Mouse (Mus musculus) kidney, adult 2 months (tissue): ENCODE measurements around the gene Kif9. TPM values are rescaled to one million over a fixed set of nuclear protein-coding genes. Genes with fewer than 3 reads are reported as not detected.

Experiments
- DNase-seq: peaks from one replicate; pipeline ENCODE4 v3.0.0; 2021
- H3K27ac ChIP-seq: fragments of 200-500 bp; 2 replicates; pipeline ENCODE4 v1.5.1; 2012; ENCODE audit warnings: low read depth, low read length, control low read depth, inconsistent platforms; ENCODE audit not compliant: insufficient read depth
- H3K27me3 ChIP-seq: fragments of 200-500 bp; replicated peaks from 2 replicates; pipeline ENCODE4 v1.6.1; 2012; ENCODE audit warnings: mild to moderate bottlenecking, moderate library complexity, low read length, inconsistent platforms; ENCODE audit not compliant: control insufficient read depth, insufficient read depth
- H3K36me3 ChIP-seq: fragments of 200-500 bp; 2 replicates; pipeline ENCODE4 v1.6.1; 2012; ENCODE audit warnings: mild to moderate bottlenecking, moderate library complexity, low read length, inconsistent platforms; ENCODE audit not compliant: control insufficient read depth, insufficient read depth
- H3K4me1 ChIP-seq: fragments of 200-500 bp; 2 replicates; pipeline ENCODE4 v1.6.1; 2011; ENCODE audit warnings: low read length; ENCODE audit not compliant: control insufficient read depth, insufficient read depth
- H3K4me3 ChIP-seq: fragments of 200-500 bp; 2 replicates; pipeline ENCODE4 v1.5.1; 2011; ENCODE audit warnings: mild to moderate bottlenecking, low read depth, low read length, control low read depth; ENCODE audit not compliant: insufficient read depth
- CTCF ChIP-seq: fragments of 200-500 bp; conservative IDR thresholded peaks from 2 replicates; pipeline ENCODE4 v1.5.1; 2011; ENCODE audit warnings: low read depth, mild to moderate bottlenecking, control low read depth, low read length, moderate library complexity, mixed read lengths; ENCODE audit not compliant: insufficient read depth, insufficient read length
- POLR2A ChIP-seq: fragments of 200-500 bp; IDR thresholded peaks from one replicate; pipeline ENCODE4 v1.6.1; 2011; ENCODE audit warnings: low read depth, low read length, control low read depth
- WGBS: fragments of 180-500 bp; shearing (Covaris S2); methylation state at CpG from one replicate; pipeline ENCODE4 v1.1.7; 2018; 5-methylcytosine and 5-hydroxymethylcytosine counted together
- polyA plus RNA-seq: library from polyadenylated mRNA; depleted of rRNA; stranded (reverse); fragments of >200 nt; gene quantifications from 2 replicates; pipeline ENCODE4 v1.2.3, GENCODE M21; 2012

Kif9 gene
- polyA plus RNA-seq, 1 experiment = 1.8 TPM

GRCm38 (mm10) chr9:110463983-110464591 is 12.7 kb upstream of the Kif9 start:
- TF ChIP-seq CTCF (no peak), POLR2A (no peak)
- no peak overlapping the region for H3K27ac ChIP-seq
- no peak overlapping the region for H3K4me3 ChIP-seq
- DNase-seq = no peak
- no peaks in the 10 kb centered on the region for H3K4me1 ChIP-seq
- 92% methylated on average over 6 of the region's 6 CpGs for WGBS
- no peaks in the 10 kb centered on the region for H3K36me3 ChIP-seq
- H3K27me3 ChIP-seq = no peaks in the 10 kb centered on the region

- no peaks in the 10 kb centered on the region for H3K4me1 ChIP-seq
- no peaks in the 10 kb centered on the region for H3K36me3 ChIP-seq
- no peaks in the 10 kb centered on the region for H3K27me3 ChIP-seq
- no peak overlapping the region for H3K4me3 ChIP-seq
- no peak overlapping the region for H3K27ac ChIP-seq
- WGBS = 65% methylated on average over 6 of the region's 6 CpGs
- DNase-seq = peak; percentile 77
- TF ChIP-seq CTCF (no peak), POLR2A (no peak)
These were observed 11.4 kb upstream of the Kif9 start for GRCm38 (mm10) chr9:110465336-110465735.

GRCm38 (mm10) chr9:110466179-110466578 is 10.6 kb upstream of the Kif9 start:
- H3K4me3 ChIP-seq = no peak overlapping the region
- peak; percentile 19 for DNase-seq
- H3K27ac ChIP-seq = no peak overlapping the region
- no peaks in the 10 kb centered on the region for H3K36me3 ChIP-seq
- WGBS = 92% methylated on average over 3 of the region's 3 CpGs
- TF ChIP-seq CTCF (peak; percentile 55), POLR2A (no peak)
- H3K4me1 ChIP-seq = no peaks in the 10 kb centered on the region
- H3K27me3 ChIP-seq = no peaks in the 10 kb centered on the region

- no peak for TF ChIP-seq POLR2A
- no peak for TF ChIP-seq CTCF
- Histone ChIP-seq H3K36me3 (no peaks in the 10 kb centered on the region), H3K4me1 (peaks cover 9% of the 10 kb centered on the region; the same call in 1 of the 2 replicates), H3K27ac (no peak overlapping the region), H3K27me3 (no peaks in the 10 kb centered on the region), H3K4me3 (no peak overlapping the region)
- 55% methylated on average over 11 of the region's 11 CpGs for WGBS
- no peak for DNase-seq
These were observed 1.2 kb downstream of the Kif9 start for GRCm38 (mm10) chr9:110477951-110478350.

- TF ChIP-seq POLR2A (no peak), CTCF (no peak)
- DNase-seq = no peak
- no peak overlapping the region for H3K4me3 ChIP-seq
- 81% methylated on average over 4 of the region's 4 CpGs for WGBS
- no peak overlapping the region for H3K27ac ChIP-seq
- H3K36me3 ChIP-seq = no peaks in the 10 kb centered on the region
- H3K27me3 ChIP-seq = no peaks in the 10 kb centered on the region
- peaks cover 9% of the 10 kb centered on the region; the same call in 1 of the 2 replicates for H3K4me1 ChIP-seq
These were observed 1.9 kb downstream of the Kif9 start for GRCm38 (mm10) chr9:110478639-110479038.

GRCm38 (mm10) chr9:110488841-110489240 is 12.1 kb downstream of the Kif9 start:
- no peaks in the 10 kb centered on the region for H3K36me3 ChIP-seq
- no peak for DNase-seq
- H3K27me3 ChIP-seq = no peaks in the 10 kb centered on the region
- no peaks in the 10 kb centered on the region for H3K4me1 ChIP-seq
- no peak for TF ChIP-seq CTCF
- TF ChIP-seq POLR2A = no peak
- WGBS = 57% methylated on average over 4 of the region's 4 CpGs
- no peak overlapping the region for H3K4me3 ChIP-seq
- H3K27ac ChIP-seq = no peak overlapping the region

- peak; percentile 6 for DNase-seq
- Histone ChIP-seq H3K27me3 (no peaks in the 10 kb centered on the region), H3K4me3 (no peak overlapping the region), H3K27ac (no peak overlapping the region), H3K36me3 (no peaks in the 10 kb centered on the region), H3K4me1 (no peaks in the 10 kb centered on the region)
- 67% methylated on average over 5 of the region's 5 CpGs for WGBS
- TF ChIP-seq CTCF = peak; percentile 45
- no peak for TF ChIP-seq POLR2A
These were observed 14.2 kb downstream of the Kif9 start for GRCm38 (mm10) chr9:110490913-110491312.
